Mouse (Mus musculus): Measurements from ENCODE around the gene Chrm4.

The Chrm4 gene

DNA sequence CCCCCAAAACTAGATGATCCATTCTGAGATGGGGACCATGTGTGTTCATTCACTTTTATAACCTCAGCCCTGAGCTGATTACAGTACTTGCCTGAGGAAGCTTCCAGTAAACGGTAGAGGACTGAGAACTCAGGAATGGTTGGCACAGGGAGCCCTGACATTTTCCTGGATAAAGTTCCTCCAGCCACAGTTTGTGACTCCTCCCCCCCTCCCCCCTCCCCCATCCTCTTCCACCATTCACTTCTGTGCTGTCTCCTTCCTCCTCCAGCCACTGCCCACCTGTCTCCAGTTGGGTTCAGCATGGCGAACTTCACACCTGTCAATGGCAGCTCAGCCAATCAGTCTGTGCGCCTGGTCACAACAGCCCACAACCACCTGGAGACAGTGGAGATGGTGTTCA is at the start of gene Chrm4:
TSS of gene Chrm4 (plus strand) at position 301 of the 400 bp plus-strand sequence.
- no peak for DNase-seq (ENCODE audit: low spot score in 2 of 2)

DNA sequence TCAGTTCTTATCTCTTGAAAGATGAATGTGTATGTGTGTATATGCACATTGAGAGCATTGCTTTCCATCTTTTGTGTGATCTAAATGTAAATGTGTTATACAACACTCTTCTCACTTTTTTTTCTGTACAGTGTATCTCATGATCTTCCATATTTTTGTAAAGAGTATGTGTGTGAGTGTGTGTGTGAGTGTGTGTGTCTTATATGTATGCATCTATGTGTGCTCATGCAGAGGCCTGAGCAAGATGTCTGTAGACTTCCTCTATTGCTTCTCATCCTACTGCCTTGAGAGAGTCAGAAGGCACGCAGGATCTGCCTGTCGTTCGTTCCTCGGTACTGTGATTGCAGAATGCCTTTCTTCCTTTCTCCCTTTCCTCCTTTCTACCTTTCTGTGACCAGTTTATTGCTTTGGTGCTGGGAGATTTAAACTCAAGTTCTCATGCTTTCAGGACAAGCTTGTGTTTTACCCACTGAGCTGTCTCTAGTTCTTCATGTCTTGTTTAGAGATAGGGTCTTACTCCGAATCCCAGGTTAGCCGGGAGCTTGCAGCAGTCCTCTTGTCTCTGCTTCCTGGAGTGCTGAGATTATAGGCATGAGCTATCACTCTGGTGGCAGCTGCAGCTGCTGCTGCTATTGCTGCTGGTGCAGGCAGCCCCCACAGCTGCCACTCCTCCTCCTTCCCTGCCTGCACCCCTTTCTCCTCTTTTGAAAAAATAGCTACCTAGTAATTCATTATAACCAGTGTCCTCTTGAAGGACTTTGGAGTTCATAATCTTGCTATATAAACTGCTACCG is 48.5 kb upstream of the Chrm4 start:
- no peak for DNase-seq (ENCODE audit: low spot score in 2 of 2)

DNA sequence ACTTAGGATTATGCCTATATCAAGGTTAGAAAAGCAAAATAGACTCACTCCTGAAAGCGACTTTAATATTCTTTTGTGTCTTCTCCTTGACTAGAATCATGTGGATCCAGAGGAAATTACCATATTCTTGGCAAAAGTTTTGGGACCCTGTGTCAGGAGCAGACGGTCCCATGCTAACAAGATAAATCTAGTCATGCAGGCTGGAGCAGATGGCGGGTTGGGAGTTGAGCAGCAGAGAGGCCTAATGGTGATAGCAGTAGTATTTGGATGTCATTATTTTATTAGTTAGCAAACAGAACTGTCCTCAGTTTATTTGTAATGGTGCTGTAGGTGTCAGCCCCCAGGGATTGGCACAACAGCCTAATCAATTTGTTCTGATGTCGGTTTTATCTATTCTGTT is 43.1 kb upstream of the Chrm4 start:
- no peak for DNase-seq (ENCODE audit: low spot score in 2 of 2)

DNA sequence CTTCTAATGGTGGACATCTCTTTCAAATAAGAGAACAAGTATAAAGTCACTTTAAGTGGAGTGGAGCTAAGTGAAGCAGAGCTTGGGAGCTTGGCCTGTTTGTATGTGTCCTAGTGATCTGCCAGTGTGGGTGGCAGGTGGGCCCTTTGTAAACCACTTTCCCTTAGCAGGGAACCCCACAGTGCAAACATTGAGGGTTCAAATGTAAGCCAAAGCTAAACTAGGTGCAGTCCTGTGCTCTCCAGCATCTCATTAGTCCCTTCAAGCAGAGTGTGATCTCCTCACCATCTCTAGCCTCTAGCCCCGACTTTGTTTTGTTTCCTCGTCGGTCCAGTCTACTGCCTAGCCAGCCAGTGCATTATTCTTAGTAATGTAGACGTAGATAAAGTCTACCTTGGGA is 42.4 kb upstream of the Chrm4 start:
- no peak for DNase-seq (ENCODE audit: low spot score in 2 of 2)

DNA sequence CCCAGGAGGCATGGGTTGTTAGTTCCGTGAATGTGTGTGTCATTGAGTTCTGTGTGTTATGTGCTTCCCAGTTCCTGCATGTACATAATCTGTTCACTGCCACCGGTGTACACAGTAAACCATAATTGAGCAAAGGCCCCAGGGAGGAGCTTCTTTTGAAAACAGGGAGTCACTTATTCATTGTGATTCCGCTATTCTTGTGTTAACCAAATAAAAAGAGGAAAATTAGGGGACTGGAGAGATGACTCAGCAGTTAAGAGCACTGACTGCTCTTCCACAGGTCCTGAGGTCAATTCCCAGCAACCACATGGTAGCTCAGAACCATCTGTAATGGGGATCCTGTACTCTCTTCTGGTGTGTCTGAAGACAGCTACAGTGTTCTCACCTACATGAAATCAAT is 32.3 kb upstream of the Chrm4 start:
- no peak for DNase-seq (ENCODE audit: low spot score in 2 of 2)

DNA sequence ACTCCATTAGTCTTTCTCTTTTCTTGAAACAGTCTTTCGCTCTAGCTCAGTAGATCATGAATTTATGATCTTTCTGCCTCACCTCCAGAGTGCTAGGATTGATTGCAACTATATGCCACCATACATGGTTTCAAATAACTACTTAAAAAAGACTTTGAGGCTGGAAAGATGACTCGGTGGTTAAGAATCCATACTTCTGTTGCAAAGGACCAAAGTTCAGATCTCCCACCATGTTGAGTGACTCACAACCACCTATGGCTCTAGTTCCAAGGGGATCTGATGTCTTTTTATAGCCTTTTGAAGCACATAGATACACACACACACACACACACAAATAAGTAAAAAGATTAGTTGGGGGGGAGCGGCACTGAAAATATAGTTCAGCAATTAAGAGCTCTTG is 31.6 kb upstream of the Chrm4 start:
- no peak for DNase-seq (ENCODE audit: low spot score in 2 of 2)

DNA sequence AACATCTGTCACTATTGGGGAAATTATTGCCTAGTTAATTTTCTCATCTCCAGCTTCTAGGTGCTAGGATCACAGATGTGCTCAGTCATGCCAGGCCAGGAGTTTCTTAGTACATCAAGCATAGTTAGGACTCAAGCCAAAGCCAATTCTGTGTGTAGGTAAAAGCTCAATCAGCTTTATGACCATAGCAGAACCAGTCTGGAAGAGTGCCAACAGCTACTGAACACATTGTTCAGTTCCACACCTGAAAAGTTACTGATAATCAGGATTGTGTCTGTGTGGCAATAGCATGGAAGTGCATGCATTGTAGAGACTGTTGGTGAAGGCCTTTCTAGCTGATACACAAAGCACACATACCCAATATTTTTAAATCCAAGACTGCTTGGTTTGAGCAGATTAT is 29.1 kb upstream of the Chrm4 start:
- DNase-seq (ENCODE audit: low spot score in 2 of 2): no peak

DNA sequence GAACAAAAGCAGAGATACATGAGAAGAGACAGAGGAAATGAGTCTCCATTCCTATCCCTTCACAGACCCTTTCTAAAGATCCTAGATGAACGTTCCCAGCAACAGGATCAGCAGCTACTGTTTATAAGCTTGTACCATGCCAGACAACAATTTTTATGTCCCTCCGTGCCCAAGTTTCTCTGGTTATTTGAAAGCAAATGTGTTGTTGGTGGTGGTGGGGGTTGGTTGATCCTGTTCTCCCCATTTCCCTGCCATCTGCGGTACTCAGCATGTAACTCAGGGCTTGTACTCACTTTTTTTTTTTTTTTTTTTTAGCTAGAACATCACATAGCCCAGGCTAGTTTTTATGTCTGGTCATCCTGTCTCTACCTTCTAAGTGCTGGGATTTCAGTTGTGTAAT is 27.9 kb upstream of the Chrm4 start:
- no peak for DNase-seq (ENCODE audit: low spot score in 2 of 2)

DNA sequence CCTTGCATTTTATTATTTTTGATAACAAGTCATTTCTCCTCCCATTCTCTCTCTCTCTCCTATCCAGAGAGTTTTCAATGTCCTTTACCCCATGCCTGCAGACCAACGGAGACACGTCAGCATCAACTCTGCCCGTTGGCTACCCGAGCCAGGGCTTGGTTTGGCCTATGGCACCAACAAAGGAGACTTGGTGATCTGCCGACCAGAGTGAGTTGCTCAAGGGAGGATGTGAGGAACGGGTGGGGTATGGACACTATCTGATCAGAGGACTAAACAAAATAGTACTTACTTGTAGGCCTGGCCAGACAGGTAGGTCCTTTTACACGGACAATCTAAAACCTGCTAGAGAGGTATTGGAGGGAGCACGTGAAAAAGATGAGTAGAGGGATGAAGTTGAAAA is 26.6 kb upstream of the Chrm4 start:
- no peak for DNase-seq (ENCODE audit: low spot score in 2 of 2)

DNA sequence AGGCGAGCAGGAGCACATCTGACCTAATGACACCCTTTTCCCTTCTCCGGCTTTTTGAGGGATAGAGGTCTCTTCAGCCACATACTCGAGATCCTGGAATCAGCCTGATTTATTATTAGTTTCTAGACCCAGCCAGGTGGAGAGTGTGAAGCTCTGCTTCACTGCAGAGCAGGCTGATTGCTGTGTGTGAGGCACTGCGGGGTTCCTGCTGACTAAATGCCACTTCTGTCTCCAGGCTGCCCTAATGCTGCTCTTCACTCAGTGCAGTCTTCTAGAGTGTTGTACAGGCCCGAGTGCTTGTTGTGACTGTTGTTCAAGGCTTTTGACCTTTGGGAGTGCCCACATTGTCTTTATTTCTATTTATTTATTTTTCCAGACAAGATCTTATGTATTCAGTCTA is 24.7 kb upstream of the Chrm4 start:
- DNase-seq (ENCODE audit: low spot score in 2 of 2): no peak

DNA sequence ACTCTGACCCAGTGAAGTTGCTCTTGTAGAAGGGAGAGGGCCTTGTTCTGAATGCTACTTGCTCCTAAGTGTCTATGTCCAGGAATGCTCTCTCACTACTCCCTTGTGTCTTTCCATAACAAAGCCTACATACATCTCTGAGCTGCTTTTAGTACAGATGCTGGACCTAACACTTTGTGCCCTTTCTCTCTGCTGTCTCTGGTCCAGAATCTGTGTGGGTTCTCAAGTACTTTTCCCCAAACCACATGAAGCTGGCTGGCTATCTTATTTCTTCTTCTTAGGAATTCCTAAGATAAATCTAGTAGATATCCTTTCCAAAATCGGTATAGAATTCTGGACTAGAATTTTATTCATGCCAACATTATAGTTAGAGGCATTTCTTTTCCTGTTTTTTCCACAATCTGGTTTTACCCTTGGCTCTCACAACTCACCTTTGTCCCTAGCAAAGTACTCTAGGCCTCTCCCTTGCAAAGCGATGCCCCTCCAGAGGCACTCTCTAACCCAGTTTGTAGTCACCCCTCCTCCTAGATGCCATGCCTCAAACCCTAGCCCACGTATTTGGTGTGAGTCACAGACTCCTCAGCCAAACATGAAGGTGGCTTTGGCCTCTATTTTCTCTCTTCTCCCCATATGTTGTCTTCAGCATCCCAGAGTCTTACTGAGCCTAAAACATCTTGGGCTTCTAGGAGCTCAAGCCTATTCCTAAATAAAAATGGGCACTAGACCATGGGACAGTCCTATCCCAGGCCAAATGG is 23.7 kb upstream of the Chrm4 start:
- DNase-seq (ENCODE audit: low spot score in 2 of 2): no peak

DNA sequence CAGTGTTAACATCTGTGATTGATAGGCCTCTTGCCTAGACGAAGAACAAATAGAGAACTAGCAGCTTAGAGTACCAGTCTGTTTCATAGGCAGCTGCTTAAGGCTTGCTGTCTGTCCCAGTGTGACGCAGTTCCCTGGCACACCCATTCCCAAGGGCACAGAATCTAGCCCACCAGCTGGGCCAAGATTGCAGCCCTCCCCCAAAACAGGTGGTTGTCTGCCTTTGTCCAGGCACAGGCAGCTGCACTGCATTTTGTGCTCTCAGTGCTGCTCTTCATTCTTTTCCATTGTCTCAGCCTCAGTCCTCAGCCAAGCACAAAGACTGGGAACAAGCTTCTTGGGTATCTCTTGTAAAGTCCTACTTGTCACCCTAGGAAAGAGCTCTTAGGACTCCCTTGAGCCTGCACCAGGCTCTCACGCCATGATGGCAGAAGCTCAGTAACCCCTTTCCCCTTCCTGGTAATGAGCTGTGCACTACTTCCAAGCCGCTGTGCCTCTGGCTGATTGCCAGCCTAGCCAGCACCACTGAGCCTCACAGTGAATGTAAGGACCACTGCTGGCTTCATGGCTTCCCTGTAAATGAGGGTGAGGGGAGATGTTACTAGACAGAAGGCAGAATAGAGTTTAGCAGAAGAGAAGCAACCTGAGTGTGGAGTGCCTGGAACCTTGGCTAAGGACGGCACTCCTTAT is 22.3 kb upstream of the Chrm4 start:
- DNase-seq (ENCODE audit: low spot score in 2 of 2): no peak

DNA sequence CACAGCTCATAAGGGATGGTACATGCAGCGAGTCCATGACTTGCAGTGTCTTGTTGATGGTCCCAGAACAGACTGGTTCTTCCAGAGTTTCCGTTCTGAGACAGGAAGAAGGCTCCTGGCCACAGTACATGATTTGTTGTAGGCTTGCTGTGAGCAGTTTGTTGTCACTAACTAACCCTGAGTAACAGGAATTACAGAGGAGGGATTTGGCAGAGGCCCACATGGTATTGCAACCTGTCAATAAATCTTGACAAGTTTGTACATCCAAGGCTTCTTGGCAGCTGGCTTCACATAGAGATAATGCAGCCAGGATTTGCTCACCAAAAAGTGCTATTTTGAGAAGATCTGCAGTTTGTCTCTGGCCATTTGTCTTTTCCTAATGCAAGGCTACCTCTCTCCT is 20.9 kb upstream of the Chrm4 start:
- no peak for DNase-seq (ENCODE audit: low spot score in 2 of 2)

DNA sequence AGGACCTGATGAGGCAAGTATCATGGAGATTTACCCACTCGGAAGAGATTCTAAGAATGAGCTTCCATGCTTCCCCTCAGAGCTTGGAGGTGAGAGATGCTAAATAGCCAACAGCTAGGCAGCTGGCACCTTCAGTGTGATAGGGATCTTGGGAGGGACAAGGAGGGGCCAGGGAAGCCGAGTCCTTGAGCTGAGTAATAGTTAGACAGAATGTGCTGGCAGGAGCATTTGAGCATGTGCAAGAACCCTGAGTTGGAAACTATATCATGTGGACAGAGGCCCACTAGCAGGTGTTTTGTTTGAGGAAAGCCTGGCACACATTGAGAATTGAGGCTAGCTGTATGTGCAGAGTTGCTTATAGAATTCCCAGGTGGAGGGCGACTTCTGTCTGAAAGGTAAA is 14.4 kb upstream of the Chrm4 start:
- no peak for DNase-seq (ENCODE audit: low spot score in 2 of 2)

DNA sequence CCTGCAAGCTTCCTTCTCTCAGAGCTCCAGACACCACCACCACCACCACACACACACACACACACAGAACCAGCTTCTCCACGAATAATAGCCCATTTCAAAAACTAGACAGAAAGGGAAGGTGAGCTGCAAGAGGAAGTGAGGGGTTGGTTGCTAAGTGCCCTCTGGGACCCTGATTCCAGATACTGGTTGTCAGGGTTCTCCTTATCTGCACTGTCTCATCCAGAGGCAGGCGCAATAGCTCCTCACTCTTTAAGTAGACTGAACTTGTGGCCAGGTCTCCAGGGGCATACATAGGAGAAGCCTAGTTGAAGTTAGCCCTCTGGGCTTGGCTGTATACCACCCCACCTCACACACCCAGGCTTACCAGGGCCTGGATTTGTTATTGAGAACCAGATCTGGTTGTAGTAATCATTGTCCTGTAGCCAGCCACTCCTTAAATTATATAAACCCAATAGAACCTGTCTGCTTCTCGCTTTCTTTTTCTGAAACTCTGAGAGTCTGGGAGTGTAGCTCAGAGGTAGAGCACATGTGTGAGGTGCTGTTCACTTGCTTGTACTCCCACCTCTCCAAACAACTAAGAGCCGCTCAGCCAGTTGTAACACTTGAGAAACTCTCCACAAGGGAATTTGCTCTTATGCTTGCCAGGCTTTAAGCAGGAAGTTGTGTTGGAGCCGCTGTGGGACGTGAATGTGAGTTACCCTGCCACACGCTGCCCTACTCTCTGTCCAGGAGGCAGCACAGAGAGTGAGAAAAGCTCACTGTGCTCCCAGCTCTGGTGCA is 13.5 kb upstream of the Chrm4 start:
- DNase-seq (ENCODE audit: low spot score in 2 of 2): no peak

DNA sequence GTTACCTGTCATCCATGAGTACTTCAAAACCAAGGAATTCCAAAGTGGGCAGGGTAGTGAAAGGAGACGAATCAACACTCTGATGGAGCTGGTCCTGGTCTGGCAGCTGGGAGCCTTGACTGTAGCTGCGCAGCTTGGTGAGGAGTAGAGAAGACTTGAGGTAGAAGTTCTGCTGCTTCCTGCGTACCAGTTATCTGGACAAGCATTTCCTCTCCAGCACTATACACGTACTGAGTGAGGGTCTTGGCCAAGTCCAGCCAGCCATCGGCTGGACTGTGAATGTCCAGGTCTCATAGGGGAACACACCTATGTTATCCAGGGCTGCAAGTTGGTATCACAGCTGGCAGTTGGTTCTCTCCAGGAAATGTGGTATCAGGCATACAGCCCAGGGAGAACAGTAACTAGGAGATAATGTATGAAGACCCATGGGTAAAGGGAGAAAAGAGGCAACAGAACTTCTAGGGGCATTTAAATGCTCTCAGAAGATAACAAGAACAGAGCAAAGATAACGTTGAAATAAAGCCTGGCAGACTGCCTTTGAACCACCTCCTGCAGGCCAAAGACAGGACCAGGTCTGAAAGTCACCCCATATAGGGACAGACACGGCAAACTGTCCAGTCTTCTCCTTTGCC is 10.6 kb upstream of the Chrm4 start:
- DNase-seq (ENCODE audit: low spot score in 2 of 2): no peak

DNA sequence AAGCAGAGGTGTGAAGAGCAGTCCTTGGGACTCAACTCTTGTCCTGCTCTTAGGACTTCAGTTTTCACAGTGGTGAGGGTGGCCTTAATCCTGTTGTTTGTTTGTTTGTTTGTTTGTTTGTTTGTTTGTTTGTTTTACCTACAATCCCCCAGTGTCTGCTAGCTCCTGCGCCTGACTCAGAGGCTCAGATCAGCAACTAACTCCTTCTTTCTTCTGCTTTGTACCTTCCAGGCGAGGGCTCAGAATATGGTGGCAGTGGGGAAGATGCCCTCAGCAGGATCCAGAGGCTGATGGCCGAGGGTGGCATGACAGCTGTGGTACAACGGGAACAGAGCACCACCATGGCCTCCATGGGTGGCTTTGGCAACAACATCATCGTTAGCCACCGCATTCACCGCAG is 10.0 kb upstream of the Chrm4 start:
- no peak for DNase-seq (ENCODE audit: low spot score in 2 of 2)

DNA sequence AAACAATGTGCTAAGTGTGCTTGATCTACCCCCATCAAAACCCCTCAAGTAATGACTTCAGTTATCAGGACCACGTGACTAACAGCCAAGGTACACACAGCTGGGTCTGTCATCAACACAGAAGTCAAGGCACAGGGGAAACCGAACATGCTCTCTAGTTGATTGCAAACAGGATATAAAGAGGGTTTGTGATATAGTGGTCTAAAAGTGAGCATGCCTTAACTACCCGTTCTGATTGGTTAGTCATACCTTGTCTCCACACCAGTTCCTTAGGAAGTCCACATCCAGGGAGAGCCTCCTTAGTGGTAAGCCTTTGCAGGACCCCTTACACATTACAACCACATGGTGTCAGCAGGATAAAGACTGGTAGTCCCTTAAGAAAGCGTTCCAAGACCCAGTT is 6.9 kb upstream of the Chrm4 start:
- no peak for DNase-seq (ENCODE audit: low spot score in 2 of 2)

DNA sequence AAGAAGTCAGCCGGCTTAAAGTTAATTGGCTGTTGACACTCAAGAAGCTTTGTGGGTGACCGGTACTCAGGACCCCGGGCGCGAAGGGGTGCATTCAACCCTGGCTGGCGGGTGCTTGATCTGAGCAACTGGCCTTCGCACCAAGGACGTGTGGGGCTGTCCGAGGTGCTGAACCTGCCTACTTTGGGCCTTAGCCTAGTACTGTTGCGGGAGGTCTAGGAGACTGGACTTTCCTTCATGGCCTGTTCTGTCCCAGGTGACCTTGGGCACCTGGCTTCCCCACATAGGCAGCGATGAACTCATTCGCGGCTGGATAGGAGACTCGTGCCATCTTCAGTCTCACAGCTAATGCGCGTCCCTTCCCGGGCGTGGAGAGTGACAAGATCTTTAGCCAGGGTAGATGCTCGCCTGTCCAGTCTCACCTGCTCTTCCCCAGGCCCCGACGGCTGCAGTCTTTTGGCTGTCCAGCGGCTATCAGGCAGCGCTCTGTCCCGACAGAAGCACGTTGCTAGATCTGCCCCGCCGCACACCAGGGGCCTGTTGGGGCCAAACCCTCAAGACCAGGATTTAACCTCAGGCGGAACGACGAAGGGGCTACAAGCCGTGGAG is 5.8 kb upstream of the Chrm4 start:
- peak in 1 of 2 experiments; percentile 30 for DNase-seq (ENCODE audit: low spot score in 2 of 2)

DNA sequence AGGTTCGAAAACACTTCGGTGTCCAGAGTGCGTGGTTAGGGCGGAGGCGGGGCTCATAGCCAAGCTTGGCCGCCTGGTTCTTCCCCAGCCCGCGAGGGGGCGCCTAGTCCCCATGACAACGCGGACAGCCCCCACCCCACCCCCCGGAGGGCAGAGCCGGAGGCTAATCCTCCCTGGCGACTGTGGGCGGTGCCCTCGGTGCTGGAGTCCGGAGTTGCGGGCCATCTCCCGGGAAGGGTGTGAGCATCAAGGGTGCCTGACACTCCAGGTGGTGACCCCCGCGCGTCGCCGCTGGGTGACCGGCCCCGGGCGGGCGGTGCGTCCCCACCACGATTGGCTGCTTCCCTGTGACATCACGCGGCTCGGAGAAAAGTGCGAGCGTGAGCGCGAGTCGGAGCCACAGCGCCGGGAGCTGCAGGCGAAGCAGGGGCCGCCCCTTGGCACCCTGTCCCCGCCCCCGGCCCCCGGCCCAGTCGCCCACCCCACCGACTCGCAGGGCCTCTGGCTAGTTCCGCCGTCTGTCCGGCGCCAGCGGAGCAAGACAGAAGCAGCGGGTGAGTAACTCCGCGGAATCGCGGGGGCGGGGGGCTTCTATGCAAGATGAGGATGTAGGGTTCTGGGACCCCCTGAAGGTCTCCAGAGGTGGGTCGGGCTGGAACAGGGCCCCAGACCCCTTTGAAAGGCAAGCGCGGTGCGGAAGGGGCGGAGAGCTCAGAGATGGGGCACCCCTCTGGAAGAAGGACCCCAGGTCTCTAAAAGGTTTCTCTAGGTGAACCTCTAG is 5.1 kb upstream of the Chrm4 start:
- DNase-seq (ENCODE audit: low spot score in 2 of 2): peak in 1 of 2 experiments; percentile 27

All from spleen, postnatal 36 days (tissue).